Mouse (Mus musculus): ENCODE results near the gene Ednrb. TPM values are rescaled to one million over a fixed set of nuclear protein-coding genes. Genes with fewer than 3 reads are reported as not detected.

The Ednrb gene
- polyA plus RNA-seq, 2 experiments: 2.3 to 7.5 TPM

DNA sequence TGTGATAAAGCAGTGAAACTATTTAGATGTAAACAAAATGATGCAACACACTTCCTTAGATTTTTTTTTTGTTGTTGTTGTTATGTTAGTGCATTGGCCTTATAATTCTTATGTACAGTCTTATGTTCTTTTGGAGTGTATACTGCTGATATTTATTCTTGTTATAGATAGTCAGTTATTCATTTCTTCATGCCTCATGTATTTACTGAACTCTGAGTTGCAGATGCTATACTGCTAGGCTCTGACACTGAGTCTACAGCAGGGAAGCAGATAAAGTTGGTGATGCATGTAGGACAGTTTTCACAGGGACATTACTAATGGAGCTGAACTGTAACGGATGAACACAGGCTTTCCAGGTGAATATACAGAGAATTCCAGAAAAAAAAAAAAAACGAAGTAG, 32.9 kb upstream of the Ednrb start:
- no peak for TF ChIP-seq CTCF (IDR thresholded peaks at IDR 0.05; ENCODE audit: low read depth)
- no peak for TF ChIP-seq EP300 (IDR thresholded peaks at IDR 0.05; ENCODE audit: low read depth)
- no peak overlapping the region for H3K4me2 ChIP-seq (ENCODE audit: low read depth)
- H3K36me3 ChIP-seq (replicated peaks; ENCODE audit: control insufficient read depth, insufficient read depth, low read depth): no peaks in the 10 kb centered on the region
- ATAC-seq (ENCODE audit: insufficient read depth) (no peak), DNase-seq (ENCODE audit: low read depth in 3 of 3, low spot score in 3 of 3) (no peak)
- H3K9me3 ChIP-seq (ENCODE audit: control insufficient read depth, low read length): no peaks in the 10 kb centered on the region
- 75% methylated on average over 2 of the region's 2 CpGs for WGBS (ENCODE audit: insufficient replicate concordance)
- H3K27me3 ChIP-seq (ENCODE audit: control insufficient read depth, insufficient read depth, low read length): no peaks in the 10 kb centered on the region
- no peak overlapping the region for H3K4me3 ChIP-seq (ENCODE audit: insufficient read depth in 1 of 2, low read depth in 2 of 2, low read length in 2 of 2)
- H3K4me1 ChIP-seq (replicated peaks; ENCODE audit: control insufficient read depth in 2 of 2, insufficient read depth in 2 of 2, low read length in 1 of 2): no peaks in the 10 kb centered on the region
- no peak overlapping the region for H3K27ac ChIP-seq
- H3K9ac ChIP-seq (replicated peaks): no peak overlapping the region

GRCm38 (mm10) chr14:103876598-103876997, 32.4 kb upstream of the Ednrb start:
- 58% methylated on average over 3 of the region's 3 CpGs for WGBS (ENCODE audit: insufficient replicate concordance)
- Histone ChIP-seq H3K4me1 (replicated peaks; ENCODE audit: control insufficient read depth in 2 of 2, insufficient read depth in 2 of 2, low read length in 1 of 2) (no peaks in the 10 kb centered on the region), H3K4me2 (ENCODE audit: low read depth) (no peak overlapping the region), H3K4me3 (ENCODE audit: insufficient read depth in 1 of 2, low read depth in 2 of 2, low read length in 2 of 2) (no peak overlapping the region), H3K27ac (no peak overlapping the region), H3K27me3 (ENCODE audit: control insufficient read depth, insufficient read depth, low read length) (no peaks in the 10 kb centered on the region), H3K9ac (replicated peaks) (no peak overlapping the region), H3K9me3 (ENCODE audit: control insufficient read depth, low read length) (no peaks in the 10 kb centered on the region), H3K36me3 (replicated peaks; ENCODE audit: control insufficient read depth, insufficient read depth, low read depth) (no peaks in the 10 kb centered on the region)
- no peak for TF ChIP-seq EP300 (IDR thresholded peaks at IDR 0.05; ENCODE audit: low read depth)
- TF ChIP-seq CTCF (IDR thresholded peaks at IDR 0.05; ENCODE audit: low read depth): no peak
- ATAC-seq (ENCODE audit: insufficient read depth) (no peak), DNase-seq (ENCODE audit: low read depth in 3 of 3, low spot score in 3 of 3) (no peak)

GRCm38 (mm10) chr14:103866636-103867035, 22.4 kb upstream of the Ednrb start:
- Histone ChIP-seq H3K27me3 (ENCODE audit: control insufficient read depth, insufficient read depth, low read length) (no peaks in the 10 kb centered on the region), H3K4me2 (ENCODE audit: low read depth) (no peak overlapping the region), H3K4me1 (replicated peaks; ENCODE audit: control insufficient read depth in 2 of 2, insufficient read depth in 2 of 2, low read length in 1 of 2) (no peaks in the 10 kb centered on the region), H3K9ac (replicated peaks) (no peak overlapping the region), H3K9me3 (ENCODE audit: control insufficient read depth, low read length) (no peaks in the 10 kb centered on the region), H3K27ac (no peak overlapping the region), H3K36me3 (replicated peaks; ENCODE audit: control insufficient read depth, insufficient read depth, low read depth) (no peaks in the 10 kb centered on the region), H3K4me3 (ENCODE audit: insufficient read depth in 1 of 2, low read depth in 2 of 2, low read length in 2 of 2) (no peak overlapping the region)
- TF ChIP-seq EP300 (IDR thresholded peaks at IDR 0.05; ENCODE audit: low read depth): no peak
- TF ChIP-seq CTCF (IDR thresholded peaks at IDR 0.05; ENCODE audit: low read depth): no peak
- DNase-seq (ENCODE audit: low read depth in 3 of 3, low spot score in 3 of 3) (no peak), ATAC-seq (ENCODE audit: insufficient read depth) (no peak)
- WGBS (ENCODE audit: insufficient replicate concordance): 56% methylated on average over 2 of the region's 2 CpGs

DNA sequence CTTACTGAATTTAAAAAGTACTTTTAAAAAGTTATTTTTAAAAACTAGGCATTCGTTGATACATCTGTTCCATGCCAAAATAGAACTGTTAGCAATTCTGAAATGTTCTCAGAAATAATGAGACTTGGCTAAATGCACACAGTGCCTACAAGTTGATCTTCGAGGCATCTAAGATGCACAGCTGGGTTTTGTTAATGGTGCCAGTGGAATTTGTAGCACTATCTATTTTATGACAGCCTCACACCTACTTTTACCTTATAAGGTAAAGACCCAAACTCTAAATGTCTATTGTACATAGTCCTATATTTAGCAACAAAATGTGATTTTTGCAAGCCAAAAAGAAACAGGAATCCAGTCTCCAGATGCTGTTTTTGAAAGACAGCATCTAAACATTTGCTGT, 21.0 kb upstream of the Ednrb start:
- Histone ChIP-seq H3K4me2 (ENCODE audit: low read depth) (no peak overlapping the region), H3K27me3 (ENCODE audit: control insufficient read depth, insufficient read depth, low read length) (no peaks in the 10 kb centered on the region), H3K36me3 (replicated peaks; ENCODE audit: control insufficient read depth, insufficient read depth, low read depth) (no peaks in the 10 kb centered on the region), H3K9ac (replicated peaks) (no peak overlapping the region), H3K4me3 (ENCODE audit: insufficient read depth in 1 of 2, low read depth in 2 of 2, low read length in 2 of 2) (no peak overlapping the region), H3K27ac (no peak overlapping the region), H3K9me3 (ENCODE audit: control insufficient read depth, low read length) (no peaks in the 10 kb centered on the region), H3K4me1 (replicated peaks; ENCODE audit: control insufficient read depth in 2 of 2, insufficient read depth in 2 of 2, low read length in 1 of 2) (no peaks in the 10 kb centered on the region)
- WGBS (ENCODE audit: insufficient replicate concordance): 51% methylated on average over 2 of the region's 2 CpGs
- DNase-seq (ENCODE audit: low read depth in 3 of 3, low spot score in 3 of 3) (no peak), ATAC-seq (ENCODE audit: insufficient read depth) (no peak)
- TF ChIP-seq EP300 (IDR thresholded peaks at IDR 0.05; ENCODE audit: low read depth) (no peak), CTCF (IDR thresholded peaks at IDR 0.05; ENCODE audit: low read depth) (no peak)

DNA sequence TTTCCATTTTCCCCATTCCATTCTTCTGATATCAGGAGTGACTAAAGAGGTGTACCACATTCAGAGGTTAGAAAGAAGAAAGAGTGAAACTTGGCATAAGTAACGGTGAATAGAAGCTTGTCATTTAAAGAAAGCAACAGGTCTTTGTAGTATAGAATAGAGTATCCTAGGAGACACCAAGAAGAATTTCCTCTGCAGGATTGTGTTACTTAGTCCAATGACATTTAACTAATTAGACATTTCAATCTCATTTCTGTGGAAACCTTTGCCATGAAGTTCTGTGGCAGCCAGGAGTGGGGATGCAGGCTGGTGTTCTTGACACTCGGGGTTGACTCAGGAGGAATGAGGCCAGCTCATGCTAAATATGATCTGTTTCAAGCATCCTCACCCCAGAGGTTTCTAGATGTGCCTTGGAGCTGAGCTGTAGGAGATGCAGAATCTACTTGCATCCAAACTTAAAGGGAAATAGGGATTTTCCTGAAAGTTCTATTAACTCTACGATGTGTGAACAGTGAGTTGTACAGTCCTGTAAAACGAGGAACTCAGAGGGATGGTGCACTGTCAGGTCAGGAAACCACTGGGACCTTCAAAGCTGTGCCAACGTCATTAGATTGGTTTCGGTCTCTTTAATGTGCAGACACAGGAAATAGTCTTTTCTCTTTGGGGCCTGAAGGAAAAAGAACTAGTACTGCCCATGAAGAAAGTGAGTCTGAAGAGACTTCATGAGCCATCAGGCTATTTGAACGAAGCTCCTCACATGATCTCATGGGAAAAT, 6.1 kb upstream of the Ednrb start:
- TF ChIP-seq CTCF (IDR thresholded peaks at IDR 0.05; ENCODE audit: low read depth) (no peak), EP300 (IDR thresholded peaks at IDR 0.05; ENCODE audit: low read depth) (no peak)

More for the DNA sequence above, 6.1 kb upstream of the Ednrb start:
- 35% methylated on average over 7 of the region's 7 CpGs for WGBS (ENCODE audit: insufficient replicate concordance)
- H3K9me3 ChIP-seq (ENCODE audit: control insufficient read depth, low read length): no peaks in the 10 kb centered on the region
- H3K27me3 ChIP-seq (ENCODE audit: control insufficient read depth, insufficient read depth, low read length): no peaks in the 10 kb centered on the region
- H3K27ac ChIP-seq: no peak overlapping the region
- H3K36me3 ChIP-seq (replicated peaks; ENCODE audit: control insufficient read depth, insufficient read depth, low read depth): no peaks in the 10 kb centered on the region
- no peak overlapping the region for H3K9ac ChIP-seq (replicated peaks)
- no peaks in the 10 kb centered on the region for H3K4me1 ChIP-seq (replicated peaks; ENCODE audit: control insufficient read depth in 2 of 2, insufficient read depth in 2 of 2, low read length in 1 of 2)
- no peak for ATAC-seq (ENCODE audit: insufficient read depth)
- H3K4me3 ChIP-seq (ENCODE audit: insufficient read depth in 1 of 2, low read depth in 2 of 2, low read length in 2 of 2): no peak overlapping the region
- no peak overlapping the region for H3K4me2 ChIP-seq (ENCODE audit: low read depth)
- DNase-seq (ENCODE audit: low read depth in 3 of 3, low spot score in 3 of 3): no peak
